Mouse (Mus musculus) olfactory bulb, adult 2 months (tissue): ENCODE measurements at regions not wholly inside any gene's neighbourhood (a gene's known extent, or its start where the extent isn't known, plus 50 kb on each side); places are given as distances from the start of the nearest gene placed in this dataset.

Source experiments
- CTCF ChIP-seq: fragments of 200-500 bp; IDR thresholded peaks from 2 replicates; pipeline ENCODE4 v1.5.1; 2012; ENCODE audit warnings: low read depth, mild to moderate bottlenecking, low read length, moderate library complexity; ENCODE audit not compliant: insufficient read depth
- POLR2A ChIP-seq: fragments of 200-500 bp; IDR thresholded peaks from 2 replicates; pipeline ENCODE4 v1.6.1; 2012; ENCODE audit warnings: mild to moderate bottlenecking, low read depth, low read length, moderate library complexity; ENCODE audit not compliant: insufficient read depth

DNA sequence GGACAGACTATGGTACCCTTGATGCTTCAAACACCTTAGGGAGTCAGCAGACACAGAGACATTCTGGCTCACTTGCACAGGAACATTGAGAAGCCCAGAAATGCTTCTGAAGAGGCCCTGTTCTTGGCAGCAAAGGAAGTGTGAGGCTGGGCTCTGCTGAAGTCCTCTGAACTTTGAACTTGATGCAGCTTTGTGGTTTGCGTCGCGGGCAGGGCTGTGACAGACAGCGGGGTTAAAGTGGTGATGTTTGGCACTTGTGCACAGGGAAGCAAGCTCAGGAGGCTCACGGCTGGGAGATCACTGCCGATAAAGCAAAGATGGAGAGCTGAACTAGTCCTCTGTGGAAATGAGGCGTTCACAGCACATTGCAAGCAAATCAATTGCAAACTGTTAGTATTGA lies 100.7 kb upstream of the Mpp6 start:
- TF ChIP-seq POLR2A (no peak), CTCF (no peak)
